Mouse (Mus musculus): ENCODE data around the gene Smagp. TPM values are rescaled to one million over a fixed set of nuclear protein-coding genes. Genes with fewer than 3 reads are reported as not detected.
A peak's percentile ranks its signal among the peaks of the same experiment; 100 is the strongest.

Gene Smagp
- total and polyA plus RNA-seq, 2 experiments from 2014 or later = 4.3 to 5.8 TPM

DNA sequence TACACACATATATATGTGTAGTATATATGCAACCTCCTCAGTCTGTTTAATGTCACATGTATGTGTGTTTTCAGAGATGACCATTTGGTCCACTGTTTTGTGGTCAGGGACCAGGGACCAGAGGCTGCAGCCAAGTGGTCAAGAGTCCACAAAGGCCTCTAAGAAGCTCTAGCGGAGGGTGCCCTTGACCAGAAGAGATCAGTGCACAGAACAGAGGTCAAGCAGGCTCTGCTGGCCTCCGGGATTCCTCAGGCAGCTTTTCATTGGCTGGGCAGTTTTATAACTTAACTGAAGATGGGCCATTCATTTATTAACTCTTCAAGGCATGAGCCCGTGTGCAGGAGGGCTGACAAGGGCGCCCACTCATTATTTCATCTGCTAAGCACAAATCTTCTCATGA is 49.6 kb downstream of the Smagp start:
- DNase-seq (ENCODE audit: low spot score) (no peak), ATAC-seq (no peak)
- Histone ChIP-seq H3K4me3 (ENCODE audit: low read length) (no peak overlapping the region), H3K4me1 (ENCODE audit: insufficient read depth, low read length) (no peaks in the 10 kb centered on the region), H3K9ac (replicated peaks; ENCODE audit: low read length) (no peak overlapping the region), H3K27ac (no peak overlapping the region), H3K9me3 (ENCODE audit: low read length) (no peaks in the 10 kb centered on the region), H3K4me2 (ENCODE audit: low read depth, low read length) (no peak overlapping the region), H3K27me3 (ENCODE audit: insufficient read depth, low read length) (no peaks in the 10 kb centered on the region), H3K36me3 (ENCODE audit: insufficient read depth, low read length) (peaks cover 37% of the 10 kb centered on the region)
- WGBS = 75% methylated on average over 4 of the region's 4 CpGs
- TF ChIP-seq CTCF (IDR thresholded peaks at IDR 0.05; ENCODE audit: low read depth) = no peak

- ATAC-seq = no peak
Observed at GRCm38 (mm10) chr15:100585931-100586330, 50.8 kb downstream of the Smagp start.

DNA sequence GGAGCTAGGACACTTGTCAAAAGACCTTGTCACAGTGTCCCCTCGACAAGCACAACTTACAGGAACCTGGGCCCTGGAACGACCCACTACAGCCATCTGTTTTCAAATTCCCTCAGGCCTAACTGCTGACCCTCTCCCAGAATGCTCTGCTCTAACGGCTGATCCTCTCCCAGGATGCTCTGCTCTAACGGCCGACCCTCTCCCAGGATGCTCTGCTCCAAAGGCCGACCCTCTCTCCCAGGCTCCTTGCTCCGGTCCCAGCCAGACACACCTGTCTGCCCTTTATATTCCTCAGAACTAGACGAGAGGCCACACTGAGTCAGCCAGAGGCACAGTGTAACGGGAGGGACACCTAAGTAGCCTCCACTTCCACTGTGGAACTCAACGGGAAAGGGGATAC is 56.6 kb downstream of the Smagp start:
- ATAC-seq (no peak), DNase-seq (ENCODE audit: low spot score) (no peak)
- Histone ChIP-seq H3K4me3 (ENCODE audit: low read length) (no peak overlapping the region), H3K9ac (replicated peaks; ENCODE audit: low read length) (no peak overlapping the region), H3K27ac (no peak overlapping the region), H3K4me1 (ENCODE audit: insufficient read depth, low read length) (0 out of 2 replicates have a peak, but pooled peaks cover under 1% of the 10 kb centered on the region), H3K27me3 (ENCODE audit: insufficient read depth, low read length) (no peaks in the 10 kb centered on the region), H3K4me2 (ENCODE audit: low read depth, low read length) (no peak overlapping the region), H3K36me3 (ENCODE audit: insufficient read depth, low read length) (peaks cover 19% of the 10 kb centered on the region; the same call in 1 of the 2 replicates), H3K9me3 (ENCODE audit: low read length) (no peaks in the 10 kb centered on the region)
- TF ChIP-seq CTCF (IDR thresholded peaks at IDR 0.05; ENCODE audit: low read depth) = no peak
- 93% methylated on average over 10 of the region's 10 CpGs for WGBS

More at GRCm38 (mm10) chr15:100585931-100586330, 50.8 kb downstream of the Smagp start:
- no peak overlapping the region for H3K27ac ChIP-seq
- H3K9me3 ChIP-seq (ENCODE audit: low read length) = no peaks in the 10 kb centered on the region
- H3K36me3 ChIP-seq (ENCODE audit: insufficient read depth, low read length) = peaks cover 37% of the 10 kb centered on the region
- no peak for TF ChIP-seq CTCF (IDR thresholded peaks at IDR 0.05; ENCODE audit: low read depth)
- no peak overlapping the region for H3K4me2 ChIP-seq (ENCODE audit: low read depth, low read length)
- WGBS = 93% methylated on average over 16 of the region's 16 CpGs
- DNase-seq (ENCODE audit: low spot score) = no peak
- H3K4me3 ChIP-seq (ENCODE audit: low read length) = no peak overlapping the region
- no peak overlapping the region for H3K9ac ChIP-seq (replicated peaks; ENCODE audit: low read length)
- no peaks in the 10 kb centered on the region for H3K4me1 ChIP-seq (ENCODE audit: insufficient read depth, low read length)
- no peaks in the 10 kb centered on the region for H3K27me3 ChIP-seq (ENCODE audit: insufficient read depth, low read length)

GRCm38 (mm10) chr15:100577972-100578371 is 58.8 kb downstream of the Smagp start:
- Histone ChIP-seq H3K4me2 (ENCODE audit: low read depth, low read length) (no peak overlapping the region), H3K9me3 (ENCODE audit: low read length) (no peaks in the 10 kb centered on the region), H3K36me3 (ENCODE audit: insufficient read depth, low read length) (peaks cover 16% of the 10 kb centered on the region; the same call in 1 of the 2 replicates), H3K9ac (replicated peaks; ENCODE audit: low read length) (no peak overlapping the region), H3K4me1 (ENCODE audit: insufficient read depth, low read length) (0 out of 2 replicates have a peak, but pooled peaks cover 3% of the 10 kb centered on the region), H3K27ac (no peak overlapping the region), H3K27me3 (ENCODE audit: insufficient read depth, low read length) (no peaks in the 10 kb centered on the region), H3K4me3 (ENCODE audit: low read length) (no peak overlapping the region)
- 87% methylated on average over 16 of the region's 16 CpGs for WGBS
- ATAC-seq (no peak), DNase-seq (ENCODE audit: low spot score) (no peak)
- no peak for TF ChIP-seq CTCF (IDR thresholded peaks at IDR 0.05; ENCODE audit: low read depth)

- no peak overlapping the region for H3K4me3 ChIP-seq (ENCODE audit: low read length)
- ATAC-seq (no peak), DNase-seq (ENCODE audit: low spot score) (no peak)
- TF ChIP-seq CTCF (IDR thresholded peaks at IDR 0.05; ENCODE audit: low read depth) = no peak
- no peak overlapping the region for H3K4me2 ChIP-seq (ENCODE audit: low read depth, low read length)
- no peaks in the 10 kb centered on the region for H3K27me3 ChIP-seq (ENCODE audit: insufficient read depth, low read length)
- 0 out of 2 replicates have a peak, but pooled peaks cover 3% of the 10 kb centered on the region for H3K4me1 ChIP-seq (ENCODE audit: insufficient read depth, low read length)
- H3K36me3 ChIP-seq (ENCODE audit: insufficient read depth, low read length) = peaks cover 14% of the 10 kb centered on the region; the same call in 1 of the 2 replicates
- H3K9me3 ChIP-seq (ENCODE audit: low read length) = no peaks in the 10 kb centered on the region
- H3K27ac ChIP-seq = no peak overlapping the region
- H3K9ac ChIP-seq (replicated peaks; ENCODE audit: low read length) = no peak overlapping the region
- 70% methylated on average over 6 of the region's 6 CpGs for whole genome bisulfite sequencing
Observed at GRCm38 (mm10) chr15:100576810-100577209, 59.9 kb downstream of the Smagp start.

- WGBS = 87% methylated on average over 6 of the region's 6 CpGs
- peaks cover 14% of the 10 kb centered on the region; the same call in 1 of the 2 replicates for H3K36me3 ChIP-seq (ENCODE audit: insufficient read depth, low read length)
Observed at GRCm38 (mm10) chr15:100576392-100576791, 60.3 kb downstream of the Smagp start.

GRCm38 (mm10) chr15:100575366-100575765 is 61.4 kb downstream of the Smagp start:
- TF ChIP-seq CTCF (IDR thresholded peaks at IDR 0.05; ENCODE audit: low read depth) = no peak
- H3K36me3 ChIP-seq (ENCODE audit: insufficient read depth, low read length) = peaks cover 9% of the 10 kb centered on the region; the same call in 1 of the 2 replicates
- no peaks in the 10 kb centered on the region for H3K9me3 ChIP-seq (ENCODE audit: low read length)
- ATAC-seq (no peak), DNase-seq (ENCODE audit: low spot score) (no peak)
- 0 out of 2 replicates have a peak, but pooled peaks cover 3% of the 10 kb centered on the region for H3K4me1 ChIP-seq (ENCODE audit: insufficient read depth, low read length)
- no peak overlapping the region for H3K4me3 ChIP-seq (ENCODE audit: low read length)
- 82% methylated on average over 12 of the region's 12 CpGs for WGBS
- no peak overlapping the region for H3K9ac ChIP-seq (replicated peaks; ENCODE audit: low read length)
- H3K27me3 ChIP-seq (ENCODE audit: insufficient read depth, low read length) = no peaks in the 10 kb centered on the region
- peak overlapping the region; percentile 69; the same call in 1 of the 2 replicates for H3K27ac ChIP-seq
- no peak overlapping the region for H3K4me2 ChIP-seq (ENCODE audit: low read depth, low read length)

More at GRCm38 (mm10) chr15:100576392-100576791, 60.3 kb downstream of the Smagp start:
- H3K4me2 ChIP-seq (ENCODE audit: low read depth, low read length) = no peak overlapping the region
- no peak overlapping the region for H3K27ac ChIP-seq
- no peak overlapping the region for H3K9ac ChIP-seq (replicated peaks; ENCODE audit: low read length)
- no peak for TF ChIP-seq CTCF (IDR thresholded peaks at IDR 0.05; ENCODE audit: low read depth)
- ATAC-seq (no peak), DNase-seq (ENCODE audit: low spot score) (no peak)
- no peak overlapping the region for H3K4me3 ChIP-seq (ENCODE audit: low read length)
- H3K4me1 ChIP-seq (ENCODE audit: insufficient read depth, low read length) = 0 out of 2 replicates have a peak, but pooled peaks cover 3% of the 10 kb centered on the region
- no peaks in the 10 kb centered on the region for H3K27me3 ChIP-seq (ENCODE audit: insufficient read depth, low read length)
- no peaks in the 10 kb centered on the region for H3K9me3 ChIP-seq (ENCODE audit: low read length)

Data from hindbrain, postnatal 0 days (tissue).